Mouse (Mus musculus): ENCODE data around the gene Ina. TPM values are rescaled to one million over a fixed set of nuclear protein-coding genes. Genes with fewer than 3 reads are reported as not detected.

Gene Ina
- 0.19 and 0.52 TPM in 2 replicates for polyA plus RNA-seq (2012; rRNA removed; ENCODE audit: low replicate concordance)

DNA sequence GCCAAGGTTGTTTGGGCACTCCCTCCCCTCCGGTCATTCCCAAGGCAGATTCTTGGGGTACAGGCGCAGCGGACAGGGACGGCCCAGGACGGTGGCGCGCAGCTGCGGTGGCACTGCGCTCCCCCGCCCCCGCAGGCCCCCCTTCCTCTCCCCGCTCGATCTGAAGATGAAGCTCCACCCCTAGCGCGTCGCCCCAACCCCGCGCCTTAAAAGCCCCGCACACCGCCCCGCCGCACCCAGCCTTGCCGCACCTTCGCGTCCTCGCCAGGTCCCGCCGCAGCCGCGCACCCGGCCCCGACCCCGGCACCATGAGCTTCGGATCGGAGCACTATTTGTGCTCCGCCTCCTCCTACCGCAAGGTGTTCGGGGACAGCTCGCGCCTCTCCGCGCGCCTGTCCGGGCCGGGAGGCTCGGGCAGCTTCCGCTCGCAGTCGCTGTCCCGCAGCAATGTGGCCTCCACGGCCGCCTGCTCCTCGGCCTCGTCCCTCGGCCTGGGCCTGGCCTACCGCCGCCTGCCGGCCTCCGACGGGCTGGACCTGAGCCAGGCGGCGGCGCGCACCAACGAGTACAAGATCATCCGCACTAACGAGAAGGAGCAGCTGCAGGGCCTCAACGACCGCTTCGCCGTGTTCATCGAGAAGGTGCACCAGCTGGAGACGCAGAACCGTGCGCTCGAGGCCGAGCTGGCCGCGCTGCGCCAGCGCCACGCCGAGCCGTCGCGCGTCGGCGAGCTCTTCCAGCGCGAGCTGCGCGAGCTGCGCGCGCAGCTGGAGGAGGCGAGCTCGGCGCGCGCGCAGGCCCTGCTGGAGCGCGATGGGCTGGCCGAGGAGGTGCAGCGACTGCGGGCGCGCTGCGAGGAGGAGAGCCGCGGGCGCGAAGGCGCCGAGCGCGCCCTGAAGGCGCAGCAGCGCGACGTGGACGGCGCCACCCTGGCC, at the start of gene Ina, which contains the start of gene Nt5c2:
TSS of gene Ina (plus strand) at position 252 of the 935 bp plus-strand sequence.
TSS of gene Nt5c2 (minus strand) at position 707 of the 935 bp plus-strand sequence.

GRCm38 (mm10) chr19:47050271-47051032, 36.0 kb downstream of the Ina start, which contains the start of gene Pcgf6:
Pcgf6 (minus strand) TSS chr19:47050906.

GRCm38 (mm10) chr19:47067096-47067882, 52.8 kb downstream of the Ina start, which contains the start of gene Taf5:
Taf5 (plus strand) TSS chr19:47067746.

Other genes with a start within 250 kb of the Ina start
- 4.3 and 8.1 TPM in 2 replicates for gene Nt5c2, start 455 bp downstream of the Ina start, polyA plus RNA-seq (2012; rRNA removed; ENCODE audit: low replicate concordance)
- gene Pcgf6, start 36.2 kb downstream of the Ina start, polyA plus RNA-seq (2012; rRNA removed; ENCODE audit: low replicate concordance): 5.4 and 6.8 TPM in 2 replicates
- 2.0 and 3.0 TPM in 2 replicates for gene Taf5, start 53.0 kb downstream of the Ina start, polyA plus RNA-seq (2012; rRNA removed; ENCODE audit: low replicate concordance)
- 24.7 and 31.2 TPM in 2 replicates for gene Usmg5, start 75.9 kb downstream of the Ina start, polyA plus RNA-seq (2012; rRNA removed; ENCODE audit: low replicate concordance)
- gene Pdcd11, start 76.1 kb downstream of the Ina start, polyA plus RNA-seq (2012; rRNA removed; ENCODE audit: low replicate concordance): 3.6 and 3.7 TPM in 2 replicates
- 3.5 and 5.9 TPM in 2 replicates for gene Calhm2, start 123.6 kb downstream of the Ina start, polyA plus RNA-seq (2012; rRNA removed; ENCODE audit: low replicate concordance)
- gene Calhm1, start 129.6 kb downstream of the Ina start, polyA plus RNA-seq (2012; rRNA removed; ENCODE audit: low replicate concordance): not detected in 2 replicates
- gene Calhm3, start 143.1 kb downstream of the Ina start, polyA plus RNA-seq (2012; rRNA removed; ENCODE audit: low replicate concordance): not detected in 2 replicates
- 3.6 and 5.0 TPM in 2 replicates for gene Neurl1a, start 164.1 kb downstream of the Ina start, polyA plus RNA-seq (2012; rRNA removed; ENCODE audit: low replicate concordance)

Measured in duodenum, adult 2 months (tissue).